Mouse (Mus musculus) thymus, postnatal 4 days (tissue): ENCODE measurements around the gene Vat1l.

Source experiments
- DNase-seq: peaks from one replicate; pipeline ENCODE4 v3.0.0; 2021

Vat1l gene

DNA sequence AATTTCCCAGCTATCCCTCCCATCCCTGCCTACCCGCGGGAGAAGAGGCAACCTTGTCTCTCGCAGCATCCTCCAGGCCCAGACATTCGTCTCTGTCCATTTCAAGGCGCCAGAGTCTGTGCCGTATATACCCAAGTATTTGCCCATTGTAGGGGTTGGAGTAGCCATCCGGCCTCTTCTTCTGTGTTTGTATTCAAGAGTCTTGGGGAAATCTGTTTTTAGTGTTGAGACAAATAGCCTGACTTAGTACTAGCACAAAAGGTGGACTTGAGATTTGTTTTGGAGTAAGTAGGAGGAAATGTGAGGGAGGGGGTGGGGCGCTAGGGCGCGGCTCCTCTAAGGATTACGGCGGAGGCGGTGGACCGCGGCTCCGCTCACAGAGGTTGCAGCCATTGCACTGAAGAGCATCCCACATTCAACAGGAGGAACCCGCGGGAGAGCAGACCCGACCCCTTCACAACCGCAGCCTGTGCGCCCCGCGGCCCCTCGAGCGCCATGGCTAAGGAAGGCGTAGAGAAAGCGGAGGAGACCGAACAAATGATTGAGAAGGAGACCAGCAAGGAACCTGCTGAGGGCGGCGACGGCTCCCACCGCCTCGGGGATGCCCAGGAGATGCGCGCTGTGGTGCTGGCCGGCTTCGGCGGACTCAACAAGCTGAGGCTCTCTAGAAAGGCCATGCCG is at the start of gene Vat1l:
Vat1l (plus strand) TSS at position 392 of the 681 bp plus-strand sequence.
- peak; percentile 7 for DNase-seq

DNA sequence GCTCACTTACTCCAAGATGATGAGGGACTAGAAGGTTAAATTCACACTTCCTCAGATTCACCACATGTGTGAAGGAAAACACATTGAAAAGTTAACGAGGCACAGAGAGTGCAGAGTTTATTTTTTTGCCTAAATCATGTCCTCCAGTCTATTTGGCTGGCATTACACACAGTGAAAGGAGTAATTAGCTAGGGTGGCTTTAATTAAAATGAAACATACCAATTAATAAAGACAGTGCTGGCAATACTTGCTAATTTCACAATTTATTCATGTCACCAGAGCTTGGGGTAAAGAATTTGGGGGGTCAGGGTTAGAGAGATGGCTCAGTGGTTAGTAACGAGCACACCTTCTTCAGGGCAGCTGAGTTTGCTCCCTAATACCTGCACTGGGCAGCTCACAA is 46.8 kb upstream of the Vat1l start:
- DNase-seq = no peak

DNA sequence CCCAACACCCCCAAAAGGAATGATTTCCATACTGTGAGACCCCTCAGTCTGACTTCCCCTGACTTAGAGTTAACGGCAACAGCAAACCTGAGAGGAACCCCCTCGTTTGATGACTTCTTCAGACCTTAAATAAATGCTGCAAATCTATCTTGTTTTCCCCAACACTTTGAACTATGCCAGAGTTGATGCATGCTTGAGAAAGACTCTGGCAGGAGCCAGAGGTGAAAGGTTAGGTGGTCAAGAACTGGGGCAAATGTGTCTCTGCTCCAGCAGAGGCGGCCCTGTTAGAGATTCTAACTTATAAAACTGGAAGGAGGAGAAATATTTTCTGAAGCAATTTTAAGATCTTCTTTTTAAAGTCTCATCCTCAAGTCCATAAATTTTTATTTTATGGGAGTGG is 45.7 kb upstream of the Vat1l start:
- no peak for DNase-seq

DNA sequence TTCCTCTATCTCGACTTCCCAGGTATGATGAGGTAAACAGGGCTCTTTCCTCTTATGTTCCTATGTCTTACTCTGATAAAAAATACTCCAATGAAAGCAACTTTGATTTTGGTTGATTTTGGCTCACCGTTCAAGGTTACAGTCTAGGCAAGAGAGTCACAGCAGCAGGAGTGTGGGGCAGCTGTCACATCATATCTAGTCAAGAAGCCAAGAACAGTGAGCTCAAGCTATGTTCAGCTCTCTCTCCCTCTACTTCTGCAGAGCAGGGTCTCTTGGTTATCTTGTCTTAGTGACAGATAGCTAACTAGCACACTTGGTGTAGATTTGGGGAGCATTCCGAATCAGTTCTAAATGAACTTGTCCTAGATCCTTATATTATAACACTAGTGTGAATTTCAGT is 41.5 kb upstream of the Vat1l start:
- DNase-seq = no peak

DNA sequence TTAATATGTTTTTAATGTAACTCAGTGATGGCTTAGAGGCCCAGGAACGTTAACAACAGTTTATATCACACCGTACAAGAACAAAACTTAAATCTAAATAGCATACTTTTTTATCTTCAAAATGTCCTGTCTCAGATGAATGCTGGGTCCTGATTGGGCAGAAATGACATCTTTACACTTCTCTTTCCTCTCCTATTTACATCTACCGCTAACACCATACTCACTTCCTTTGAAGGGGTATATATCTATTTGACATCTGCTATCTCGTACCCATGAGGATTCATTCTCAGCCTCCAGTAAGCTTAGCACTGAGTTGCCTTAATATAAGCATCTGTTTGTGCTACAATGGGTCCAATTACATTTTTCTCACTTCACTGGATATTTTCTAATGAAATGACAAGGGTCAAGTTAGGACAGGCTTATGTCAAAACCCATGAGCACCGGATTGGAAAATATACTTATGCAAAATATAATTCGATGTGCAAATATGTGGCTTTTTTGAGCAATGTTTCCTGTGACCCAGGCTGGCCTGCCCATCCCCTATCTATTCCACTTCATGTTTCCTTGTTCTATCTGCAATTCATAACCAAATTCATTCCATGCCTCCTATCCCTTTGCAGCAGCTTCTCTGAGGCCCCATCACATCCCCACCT is 40.8 kb upstream of the Vat1l start:
- no peak for DNase-seq

DNA sequence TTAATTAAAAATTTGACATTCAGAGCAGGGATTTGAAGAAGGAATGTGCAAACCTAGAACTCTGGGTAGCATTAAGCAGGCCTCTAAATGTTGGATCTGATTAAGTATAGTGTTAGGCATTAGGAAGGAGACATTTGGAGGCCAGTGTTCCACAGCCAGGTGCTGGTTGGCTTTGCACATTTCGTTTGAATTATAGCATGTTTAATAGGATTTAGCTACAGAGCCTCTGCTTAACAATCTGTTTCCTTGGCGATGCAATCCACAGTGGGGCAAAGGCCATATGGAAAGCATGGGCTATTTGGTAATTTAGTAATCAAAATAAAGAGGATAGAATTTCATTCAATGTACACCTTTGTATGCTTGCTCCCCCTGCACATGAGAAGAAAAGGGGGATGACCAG is 39.7 kb upstream of the Vat1l start:
- no peak for DNase-seq

DNA sequence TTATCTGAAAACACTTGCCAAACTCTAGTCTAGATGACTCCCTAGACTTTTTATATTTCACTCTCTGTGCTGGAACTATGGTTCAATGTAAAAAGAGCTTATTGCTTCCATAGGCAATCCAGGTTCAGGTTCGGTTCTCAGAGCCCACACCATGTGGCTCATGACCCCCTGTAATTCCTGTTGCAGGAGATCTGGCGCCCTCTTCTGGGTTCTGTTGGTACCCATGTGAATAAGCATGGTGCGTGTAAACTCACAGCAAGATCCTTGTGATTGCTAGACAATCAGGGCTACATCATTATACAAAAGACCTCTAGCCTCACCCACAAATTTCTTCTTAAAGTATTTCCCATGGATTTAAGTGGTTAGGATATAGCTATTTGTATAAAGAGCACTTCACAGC is 28.7 kb upstream of the Vat1l start:
- DNase-seq = peak; percentile 41

DNA sequence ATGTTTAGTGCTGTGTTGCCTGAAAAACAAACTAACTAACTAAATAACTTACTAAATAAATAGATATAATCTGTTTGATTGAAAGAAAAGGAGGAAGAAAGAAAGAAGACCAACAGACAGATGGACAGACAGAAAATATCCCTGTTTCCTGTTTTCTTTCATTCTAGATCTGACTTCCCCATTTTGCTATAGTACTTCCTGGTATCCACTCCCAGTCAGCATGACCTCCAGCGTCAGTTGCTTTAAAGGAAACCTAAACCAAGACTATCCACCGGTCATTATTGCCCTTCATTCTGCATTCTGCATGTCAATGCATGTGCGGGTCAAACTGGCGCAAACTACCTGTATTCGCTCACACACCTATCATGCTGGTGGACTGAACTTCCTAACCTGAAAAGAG is 12.1 kb upstream of the Vat1l start:
- no peak for DNase-seq

DNA sequence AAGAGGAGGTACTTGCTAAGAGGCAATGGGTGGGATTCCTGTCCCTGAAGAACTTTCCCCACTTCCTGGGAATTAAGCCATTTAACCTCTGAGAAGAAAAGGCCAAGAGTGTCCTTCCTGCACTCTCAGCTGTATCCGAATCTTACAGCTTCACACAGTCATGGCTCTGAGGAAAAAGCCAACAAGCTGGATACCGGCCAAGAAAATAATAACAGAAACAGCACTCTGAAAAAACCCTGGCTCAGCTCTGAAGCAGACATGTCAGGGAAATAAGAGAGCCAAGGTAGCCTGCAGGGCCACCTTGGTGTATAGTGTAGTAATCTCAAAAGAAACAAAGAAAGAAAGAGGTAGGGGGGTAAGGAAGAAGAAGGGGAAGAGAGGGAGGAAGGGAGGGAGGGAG is 6.4 kb upstream of the Vat1l start:
- DNase-seq = no peak

DNA sequence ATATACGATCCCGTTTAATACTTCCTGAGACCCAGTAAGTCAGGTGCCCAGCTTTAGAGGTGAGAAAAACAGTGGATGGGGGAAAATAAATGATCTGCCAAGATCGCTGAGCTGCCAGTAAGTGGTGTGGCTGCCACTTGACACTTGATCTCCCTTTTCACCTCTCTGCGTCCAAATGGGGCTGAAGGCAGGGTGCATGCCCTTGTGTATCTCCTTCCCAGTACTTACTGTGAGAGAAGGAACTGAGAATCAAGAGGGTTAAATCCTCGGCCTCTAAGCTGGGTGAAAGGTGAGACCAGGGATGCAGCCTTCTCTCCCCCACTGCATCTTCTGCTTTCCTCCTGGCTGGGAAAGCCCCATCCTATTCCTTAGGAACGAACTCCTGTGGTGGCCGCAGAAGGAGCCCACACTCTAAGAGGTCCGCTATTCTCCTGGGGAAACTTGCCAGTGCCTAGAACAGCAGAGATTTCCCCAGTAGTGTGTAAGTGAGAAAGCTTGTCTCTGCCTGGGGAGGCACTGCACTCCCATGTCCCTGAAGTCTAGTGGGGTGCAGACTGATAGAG is 1.1 kb downstream of the Vat1l start:
- no peak for DNase-seq

DNA sequence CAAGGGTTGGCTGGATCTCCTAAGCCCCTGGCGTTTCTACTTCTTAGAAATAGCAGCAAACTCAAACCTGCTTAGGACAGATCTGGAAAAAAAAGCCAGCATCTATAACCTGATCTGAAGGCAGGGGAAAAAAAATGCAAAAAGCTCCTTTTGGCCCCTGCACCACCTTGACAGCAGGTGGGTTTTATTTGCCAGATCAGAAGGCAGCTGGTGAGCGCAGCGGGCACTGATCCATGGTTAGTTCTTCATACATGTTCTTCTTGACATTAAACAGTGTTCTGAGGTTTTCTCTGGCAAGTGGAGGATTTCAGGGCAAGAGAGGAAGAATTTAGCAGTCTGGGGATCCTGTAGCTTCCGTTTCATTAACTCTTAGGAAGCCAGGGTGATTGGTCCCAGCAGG is 1.6 kb downstream of the Vat1l start:
- DNase-seq = no peak

DNA sequence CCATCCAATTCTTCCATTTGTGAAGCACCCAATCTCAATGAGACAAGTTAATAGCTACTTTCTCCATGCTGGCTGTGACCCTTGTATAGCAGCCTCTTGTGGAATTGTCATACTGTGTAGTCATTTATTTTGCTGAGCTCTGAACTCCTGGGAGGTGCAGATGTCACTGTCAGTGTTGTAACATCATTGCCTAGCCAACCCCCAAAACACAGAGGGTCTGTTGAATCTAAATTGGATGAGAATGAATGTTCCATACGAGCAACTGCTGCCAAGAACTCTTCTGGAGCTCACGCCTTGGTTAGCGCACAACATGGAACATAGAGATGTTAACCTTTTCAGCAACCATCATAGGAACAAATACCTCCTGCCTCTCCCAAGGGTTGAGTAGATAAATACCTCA is 15.4 kb downstream of the Vat1l start:
- DNase-seq = no peak

DNA sequence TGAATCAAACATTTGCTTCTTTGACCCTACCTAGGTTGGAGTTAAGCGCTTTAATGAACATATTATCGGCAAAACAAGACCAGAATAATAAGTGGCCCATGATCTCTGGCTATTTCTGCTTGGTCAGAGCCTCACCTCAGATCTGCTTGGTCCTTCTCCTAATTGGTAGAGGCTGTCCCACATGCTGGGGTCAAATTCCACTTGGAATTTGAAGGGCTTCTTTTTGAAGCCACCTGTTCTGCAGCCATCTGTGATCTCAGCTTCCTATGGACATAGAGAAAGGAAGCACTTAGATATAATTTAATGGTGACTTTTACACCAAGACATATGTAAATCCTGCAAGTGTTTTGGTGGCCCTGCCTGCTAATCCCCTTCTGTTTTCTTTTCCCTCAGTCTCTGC is 16.6 kb downstream of the Vat1l start:
- DNase-seq = no peak

DNA sequence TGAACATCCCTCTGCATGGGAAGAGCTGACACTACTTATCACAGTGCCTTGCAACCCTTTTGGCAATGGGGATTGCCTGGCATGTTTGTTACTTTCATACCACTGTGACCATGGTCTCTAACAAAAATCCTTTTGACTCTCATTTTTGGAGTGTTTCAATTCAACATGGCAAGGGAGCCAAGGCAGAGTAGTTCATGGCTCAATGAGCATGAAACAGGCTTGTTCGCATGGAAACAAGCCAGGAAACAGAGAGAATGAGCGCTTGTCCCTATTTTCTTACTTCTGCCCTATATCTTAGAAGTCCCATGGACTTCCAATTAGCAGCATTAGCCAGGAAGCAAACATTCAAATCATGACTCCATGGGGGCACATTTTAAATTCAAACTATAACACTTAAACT is 18.6 kb downstream of the Vat1l start:
- DNase-seq = no peak

DNA sequence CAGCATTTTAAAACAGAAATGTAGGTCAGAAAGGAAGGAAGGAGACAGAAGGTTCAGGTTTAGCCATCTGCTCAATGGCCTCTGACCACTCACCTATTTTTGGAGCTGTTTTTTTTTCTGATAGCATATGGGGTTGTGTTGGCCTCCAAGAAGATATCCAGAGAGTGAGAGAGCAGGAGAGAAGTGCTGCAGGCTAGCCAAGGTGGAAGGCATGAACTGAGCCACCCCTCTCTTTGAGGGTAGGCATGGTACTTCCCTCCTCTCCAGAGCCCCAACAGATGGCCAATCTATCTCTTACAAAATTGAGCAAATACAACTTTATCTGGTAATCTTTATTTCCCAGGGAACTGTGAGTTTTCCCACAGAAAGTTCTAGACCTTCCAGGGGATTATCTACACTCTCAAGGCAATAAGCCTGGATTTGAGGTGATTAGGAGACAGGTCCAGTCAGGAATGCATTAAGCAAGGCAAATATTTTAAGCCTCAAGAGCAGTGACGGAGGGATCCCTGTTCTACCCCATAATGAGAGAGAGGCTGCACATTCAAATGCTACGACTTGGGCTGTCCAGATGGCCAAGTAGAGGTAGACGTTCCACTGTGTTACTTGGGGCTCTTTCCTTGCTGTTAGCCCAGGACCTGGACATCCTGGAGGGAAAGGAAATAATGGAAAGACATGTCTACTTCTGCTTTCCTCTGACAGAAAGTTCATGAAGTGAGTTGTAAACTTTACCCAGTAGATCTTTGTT is 46.1 kb downstream of the Vat1l start:
- no peak for DNase-seq

DNA sequence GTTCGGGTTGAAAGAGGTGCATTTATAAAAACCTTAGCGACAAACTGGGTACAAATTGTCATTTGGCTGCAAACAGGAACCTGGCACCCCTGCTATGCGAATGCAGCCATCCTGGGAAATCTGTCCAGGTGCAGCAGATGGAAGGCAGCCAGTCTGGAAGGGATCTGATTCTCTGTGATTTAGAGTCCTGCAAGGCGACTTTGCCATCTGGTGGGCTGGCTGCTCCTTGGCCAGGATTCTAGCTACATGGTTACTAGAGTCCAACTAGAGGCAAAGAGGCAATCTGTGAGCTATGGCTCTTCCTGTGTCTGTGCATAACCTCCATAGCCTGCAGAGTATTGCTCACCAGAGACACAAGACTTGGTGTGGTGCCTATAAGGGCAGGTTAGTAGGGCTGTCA is 53.3 kb downstream of the Vat1l start:
- no peak for DNase-seq

DNA sequence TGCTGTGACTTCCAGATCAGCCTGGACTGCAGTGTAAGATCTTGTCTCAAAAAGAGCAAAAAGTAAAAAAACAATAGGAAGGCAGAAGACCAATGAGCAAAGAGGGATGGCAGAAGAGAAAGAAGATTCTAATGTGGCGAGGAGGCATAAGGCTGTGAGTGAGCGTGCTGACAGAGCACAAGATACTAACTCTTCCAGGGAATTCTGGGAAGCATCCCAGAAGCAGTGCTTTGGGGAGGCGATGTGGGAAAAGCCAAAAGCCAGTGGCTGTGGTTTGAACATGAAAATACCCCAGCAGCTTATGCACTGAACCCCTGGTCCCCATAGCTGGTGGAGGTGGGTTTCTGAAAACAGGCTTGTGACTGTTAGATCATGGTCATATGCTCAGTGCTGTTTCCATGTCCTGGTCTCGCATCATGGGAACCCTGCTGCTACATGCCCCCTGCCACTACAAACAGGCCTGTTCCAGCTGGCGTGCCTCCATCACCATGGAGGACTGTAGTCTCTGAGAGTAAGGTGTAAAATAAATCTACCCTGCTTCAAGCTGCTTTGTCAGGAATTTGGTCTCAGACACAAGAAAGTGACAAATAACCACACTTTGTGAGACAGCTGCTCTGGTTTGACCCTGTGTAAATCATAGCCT is 54.4 kb downstream of the Vat1l start:
- DNase-seq = no peak

DNA sequence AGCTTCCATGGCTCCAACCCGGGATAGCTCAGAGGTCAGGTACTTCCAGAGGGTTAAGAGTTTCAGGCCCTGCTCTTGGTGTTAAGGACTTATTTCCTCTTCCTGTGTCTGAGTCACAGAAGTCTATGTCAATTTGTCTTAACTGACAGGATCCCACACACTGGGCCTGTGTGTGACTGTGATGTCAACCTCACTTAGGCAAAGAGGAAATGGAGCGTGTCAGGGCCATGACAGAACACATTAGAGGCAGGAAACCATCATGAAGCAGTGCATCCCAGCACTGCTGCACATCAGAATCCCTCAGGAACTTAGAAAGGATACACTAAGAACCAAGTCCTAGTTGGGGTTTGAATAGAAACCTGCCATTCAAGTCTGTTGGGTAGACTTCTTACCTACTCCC is 56.9 kb downstream of the Vat1l start:
- DNase-seq = no peak

DNA sequence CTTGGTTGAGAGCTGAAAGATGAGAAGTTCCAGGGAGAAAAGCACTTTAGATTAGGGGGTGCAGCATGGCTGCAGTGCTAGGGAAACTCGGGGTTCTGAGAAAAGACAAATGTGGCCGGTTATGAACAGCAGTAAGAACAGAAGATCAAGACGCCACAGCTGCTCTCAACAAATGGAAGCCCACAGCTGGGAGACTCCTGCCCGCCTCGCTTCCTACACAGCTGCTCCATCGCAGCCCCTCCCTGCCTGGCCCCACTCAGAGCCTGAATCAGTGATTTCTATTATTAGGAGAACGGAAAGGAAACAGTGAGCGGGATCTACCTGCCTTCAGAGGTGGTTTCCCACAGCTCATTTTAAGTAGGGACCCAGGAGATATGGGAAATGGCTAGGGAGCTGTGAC is 69.1 kb downstream of the Vat1l start:
- DNase-seq = no peak

DNA sequence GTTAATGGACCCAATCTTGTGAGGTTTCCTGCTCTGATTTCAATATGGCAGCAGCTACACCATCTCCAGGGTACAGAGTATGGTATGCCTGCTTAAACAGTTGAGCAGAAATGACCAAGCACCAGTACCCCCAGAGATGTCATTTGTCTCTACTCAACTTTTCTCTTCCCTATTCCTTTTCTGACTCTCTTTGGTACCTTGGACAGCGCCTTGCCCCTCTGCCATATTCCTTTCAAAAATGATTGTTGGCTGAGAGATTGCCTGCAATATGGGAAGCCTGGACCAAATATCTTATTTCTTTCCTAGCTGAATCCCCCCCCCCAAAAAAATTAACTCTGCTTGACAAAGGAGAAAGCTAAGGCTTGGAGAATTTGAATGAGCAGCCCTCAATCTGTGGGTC is 75.7 kb downstream of the Vat1l start:
- DNase-seq = no peak

DNA sequence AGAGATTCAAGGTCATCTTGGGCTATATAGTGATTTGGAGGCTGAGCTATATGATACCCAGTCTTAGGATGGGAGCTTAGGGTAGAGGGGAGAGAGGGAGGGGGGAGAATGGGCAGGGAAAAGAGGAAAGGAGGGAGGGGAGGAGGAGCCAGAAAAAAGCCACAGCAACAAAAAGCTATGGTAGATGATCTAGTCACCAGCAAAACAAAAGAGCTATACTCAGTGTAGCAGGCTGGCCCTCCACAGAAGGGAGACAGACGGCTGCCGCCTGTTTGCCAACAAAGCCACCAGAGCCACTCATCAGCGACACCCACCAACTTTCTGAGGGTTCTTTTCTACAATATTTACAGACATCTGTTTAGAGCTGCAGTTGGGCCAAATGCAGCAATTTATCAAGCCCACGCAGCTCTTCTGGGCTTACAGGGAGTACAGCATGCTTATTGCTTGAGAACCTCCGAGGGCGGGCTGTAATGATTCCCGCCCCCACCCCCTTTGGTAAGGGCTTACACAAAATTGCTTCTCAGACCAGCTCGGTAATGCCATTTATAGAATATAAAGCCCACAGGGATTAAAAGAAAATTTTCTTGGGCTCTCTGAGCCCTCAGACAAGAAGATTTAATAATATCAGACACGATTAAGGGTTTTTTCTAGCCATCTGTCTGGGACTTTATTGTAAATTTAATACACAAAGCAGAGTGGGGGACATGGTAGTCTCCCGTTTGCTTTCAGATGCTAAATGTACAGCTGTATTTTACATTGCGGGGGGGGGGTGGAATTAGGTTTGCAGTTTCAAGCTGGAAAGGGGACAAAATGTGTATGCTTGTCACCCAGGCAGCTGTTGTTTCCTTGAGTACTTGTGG is 89.7 kb downstream of the Vat1l start:
- no peak for DNase-seq

DNA sequence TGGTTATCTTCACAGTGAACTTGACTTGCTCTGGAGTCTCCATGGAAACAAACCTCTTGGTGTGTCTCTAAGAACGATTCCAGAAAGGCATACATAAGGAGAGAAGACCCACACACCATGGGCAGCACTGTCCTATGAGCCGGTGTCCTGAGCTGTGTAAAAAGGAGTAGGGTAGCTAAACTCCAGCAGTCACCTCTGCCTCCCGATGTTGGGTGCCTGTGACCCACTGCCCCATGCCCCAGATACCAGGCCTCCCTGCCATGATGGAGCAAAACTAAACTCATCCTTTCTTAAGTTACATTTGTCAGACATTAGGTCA is 90.3 kb downstream of the Vat1l start:
- DNase-seq = no peak

DNA sequence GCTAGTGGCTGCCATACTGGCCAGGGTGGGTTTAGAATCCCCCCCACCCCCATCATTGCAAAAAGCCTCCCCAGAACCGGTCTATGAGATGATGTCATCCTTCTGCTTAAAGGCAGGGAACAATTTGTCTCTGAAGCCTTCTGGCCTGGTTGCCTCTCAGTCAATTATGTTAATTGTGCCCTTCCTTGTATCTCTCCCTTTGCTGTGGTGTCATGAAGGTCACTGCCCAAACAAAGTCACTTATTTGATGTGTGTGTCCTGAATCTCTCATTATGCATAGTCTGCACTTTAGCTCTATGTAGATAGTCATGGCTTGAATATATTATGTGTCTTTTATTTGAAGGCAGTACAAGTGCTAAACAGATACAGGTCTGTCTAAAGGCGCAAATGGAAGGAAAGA is 92.8 kb downstream of the Vat1l start:
- DNase-seq = no peak
